Mouse (Mus musculus) heart, adult 2 months (tissue): ENCODE results near the gene Zfand4.

Experiments
- CTCF ChIP-seq: fragments of 200-600 bp; IDR thresholded peaks from 2 replicates; pipeline ENCODE4 v1.8.1; 2022; ENCODE audit warnings: antibody characterized with exemption, mild to moderate bottlenecking, moderate library complexity
- EP300 ChIP-seq: fragments of 200-500 bp; IDR thresholded peaks from 2 replicates; pipeline ENCODE4 v1.6.1; 2011; ENCODE audit warnings: low read depth, low read length, control low read depth; ENCODE audit not compliant: insufficient read depth
- POLR2A ChIP-seq: fragments of 200-500 bp; IDR thresholded peaks from 2 replicates; pipeline ENCODE4 v1.6.1; 2011; ENCODE audit warnings: mild to moderate bottlenecking, low read depth, low read length, control low read depth; ENCODE audit not compliant: insufficient read depth

- no peak for TF ChIP-seq CTCF
- no peak for TF ChIP-seq POLR2A
- no peak for TF ChIP-seq EP300
Observed at GRCm38 (mm10) chr6:116278679-116279317, 14.8 kb downstream of the Zfand4 start.
